ENCODE assay signal across 32 mouse cellular contexts in the genomic region with DNA sequence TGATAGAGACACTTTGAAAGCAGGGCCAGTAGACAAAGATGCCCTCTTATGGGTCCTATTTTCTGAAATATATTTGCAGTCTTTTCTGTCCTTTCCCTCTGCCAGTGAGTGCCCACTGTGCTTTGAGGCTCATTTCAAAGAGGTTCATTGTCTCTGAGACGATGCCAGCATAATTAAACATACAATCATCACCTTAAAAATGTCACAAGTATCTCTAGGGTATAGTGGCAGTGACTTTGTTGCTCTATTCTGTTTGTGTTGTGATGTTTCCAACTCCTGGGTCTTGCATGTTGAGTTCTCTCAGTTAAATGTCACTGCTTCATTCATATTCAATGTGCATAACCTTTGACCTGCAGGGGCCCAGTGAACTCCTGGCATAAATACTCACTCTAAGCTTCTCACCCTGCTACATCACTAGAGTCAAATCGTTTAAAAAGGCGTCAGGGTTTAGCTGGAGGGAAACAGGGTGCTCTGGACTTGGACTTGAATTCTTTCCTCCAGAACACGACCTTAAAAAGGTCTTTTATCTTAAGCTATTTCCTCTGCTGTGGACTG.
DNase-seq lines count a peak whose midpoint lies in the region; ATAC-seq and TF ChIP-seq lines count a peak whose summit lies in the region.
"Had no signal": no experiment of that assay in that cellular context is flagged by ENCODE, and none has a peak within 500 bp of the region (broad histone marks: within the 10 kb centered on the region; RNA-seq: fewer than 3 reads in every experiment).

No protein-coding gene starts in this region.

- H3K27me3 ChIP-seq in forebrain, embryonic 10.5 days (ENCODE audit: poor library complexity, severe bottlenecking) = no peaks in the 10 kb centered on the region
- H3K27me3 ChIP-seq in forebrain, embryonic 11.5 days (ENCODE audit: control insufficient read depth, insufficient read depth, low read length) = no peaks in the 10 kb centered on the region
- no peaks in the 10 kb centered on the region for H3K27me3 ChIP-seq in heart, embryonic 14.5 days (ENCODE audit: control insufficient read depth, insufficient read depth, low read length)
- H3K27me3 ChIP-seq in neural tube, embryonic 15.5 days (replicated peaks) = no peaks in the 10 kb centered on the region
- no peaks in the 10 kb centered on the region for H3K27me3 ChIP-seq in thymus, adult 2 months (ENCODE audit: control insufficient read depth, insufficient read depth, low read length)
- H3K27me3 ChIP-seq: embryonic facial prominence, embryonic 15.5 days; forebrain, embryonic 15.5 days; hindbrain, embryonic 13.5 days; kidney, embryonic 15.5 days; liver, embryonic 15.5 days; midbrain, embryonic 12.5 days had no signal

- TF ChIP-seq CTCF in thymus, adult 2 months (IDR thresholded peaks at IDR 0.05; ENCODE audit: borderline replicate concordance, control insufficient read depth, extremely low read depth, insufficient read depth, low read length, poor library complexity) = no peak

- H3K27ac ChIP-seq in forebrain, embryonic 10.5 days = peak overlapping the region; percentile 4
- H3K27ac ChIP-seq in forebrain, embryonic 11.5 days (ENCODE audit: low read depth, low read length) = no peak overlapping the region
- peak overlapping the region; percentile 43 to 46; a peak in 2 of 4 replicates for H3K27ac ChIP-seq in heart, embryonic 14.5 days (replicated peaks in 1 of 2; ENCODE audit: control insufficient read depth in 1 of 2, insufficient read depth in 1 of 2, low read depth in 2 of 2, low read length in 2 of 2)
- H3K27ac ChIP-seq in neural tube, embryonic 15.5 days (replicated peaks) = 0 out of 2 replicates have a peak overlapping the region, but pooled peaks have one; percentile 37
- no peak overlapping the region for H3K27ac ChIP-seq in thymus, adult 2 months (ENCODE audit: control insufficient read depth, insufficient read depth, low read length)
- H3K27ac ChIP-seq: embryonic facial prominence, embryonic 10.5 days; embryonic facial prominence, embryonic 15.5 days; forebrain, embryonic 15.5 days; gastrocnemius, adult 2 months; heart, embryonic 10.5 days; hindbrain, embryonic 13.5 days; kidney, embryonic 15.5 days; liver, embryonic 15.5 days; midbrain, embryonic 12.5 days; stomach, postnatal 0 days had no signal

- peaks cover 15% of the 10 kb centered on the region for H3K4me1 ChIP-seq in forebrain, embryonic 10.5 days
- H3K4me1 ChIP-seq in forebrain, embryonic 11.5 days (replicated peaks; ENCODE audit: control insufficient read depth, insufficient read depth, low read length) = peaks cover 1% of the 10 kb centered on the region; the same call in 1 of the 2 replicates
- 0 out of 4 replicates have a peak, but pooled peaks cover 0 to 6% of the 10 kb centered on the region in 2 experiments for H3K4me1 ChIP-seq in heart, embryonic 14.5 days (ENCODE audit: control insufficient read depth in 2 of 2, insufficient read depth in 2 of 2, low read length in 2 of 2)
- H3K4me1 ChIP-seq in neural tube, embryonic 15.5 days = peaks cover 8% of the 10 kb centered on the region; the same call in 1 of the 2 replicates
- H3K4me1 ChIP-seq in thymus, adult 2 months (replicated peaks; ENCODE audit: control insufficient read depth, insufficient read depth, low read length) = no peaks in the 10 kb centered on the region
- H3K4me1 ChIP-seq: embryonic facial prominence, embryonic 15.5 days; heart, embryonic 10.5 days; kidney, embryonic 15.5 days; liver, embryonic 15.5 days had no signal

- no peak for TF ChIP-seq POLR2A in thymus, adult 2 months (IDR thresholded peaks at IDR 0.05; ENCODE audit: control insufficient read depth, extremely low read depth, insufficient read depth, low read length, poor library complexity)

- no peaks in the 10 kb centered on the region for H3K9me3 ChIP-seq in forebrain, embryonic 10.5 days
- no peaks in the 10 kb centered on the region for H3K9me3 ChIP-seq in forebrain, embryonic 11.5 days (ENCODE audit: control insufficient read depth, low read length)
- no peaks in the 10 kb centered on the region for H3K9me3 ChIP-seq in heart, embryonic 14.5 days (ENCODE audit: control insufficient read depth, low read length)
- H3K9me3 ChIP-seq in neural tube, embryonic 15.5 days (replicated peaks) = no peaks in the 10 kb centered on the region
- H3K9me3 ChIP-seq: embryonic facial prominence, embryonic 10.5 days; embryonic facial prominence, embryonic 15.5 days; forebrain, embryonic 15.5 days; heart, embryonic 10.5 days; hindbrain, embryonic 13.5 days; kidney, embryonic 15.5 days; liver, embryonic 15.5 days; midbrain, embryonic 12.5 days had no signal

- ATAC-seq in forebrain, embryonic 11.5 days (replicated peaks; ENCODE audit: low FRiP score) = no peak
- no peak for ATAC-seq in heart, embryonic 14.5 days (ENCODE audit: insufficient number of reproducible peaks, insufficient read depth, low FRiP score, low read depth)
- no peak for ATAC-seq in neural tube, embryonic 15.5 days (ENCODE audit: low FRiP score)
- ATAC-seq: forebrain, embryonic 15.5 days; inflammation-experienced regulatory T-cells, adult 6 months had no signal

- 23% methylated on average over 4 of the region's 4 CpGs for WGBS in forebrain, embryonic 10.5 days
- WGBS in forebrain, embryonic 11.5 days = 10% methylated on average over 4 of the region's 4 CpGs
- 20% methylated on average over 4 of the region's 4 CpGs for WGBS in heart, embryonic 14.5 days
- WGBS in neural tube, embryonic 15.5 days = 10% methylated on average over 4 of the region's 4 CpGs
- WGBS in thymus, adult 2 months = 48% methylated on average over 4 of the region's 4 CpGs

- H3K4me3 ChIP-seq in forebrain, embryonic 10.5 days = no peak overlapping the region
- no peak overlapping the region for H3K4me3 ChIP-seq in forebrain, embryonic 11.5 days (ENCODE audit: low read depth, low read length)
- no peak overlapping the region for H3K4me3 ChIP-seq in heart, embryonic 14.5 days (ENCODE audit: control insufficient read depth in 1 of 2, insufficient read depth in 1 of 2, low read depth in 1 of 2, low read length in 2 of 2)
- H3K4me3 ChIP-seq in neural tube, embryonic 15.5 days (replicated peaks) = no peak overlapping the region
- no peak overlapping the region for H3K4me3 ChIP-seq in thymus, adult 2 months (ENCODE audit: control insufficient read depth, insufficient read depth, low read length)
- H3K4me3 ChIP-seq: embryonic facial prominence, embryonic 10.5 days; embryonic facial prominence, embryonic 15.5 days; forebrain, embryonic 15.5 days; gastrocnemius, adult 2 months; heart, embryonic 10.5 days; hindbrain, embryonic 13.5 days; kidney, embryonic 15.5 days; liver, embryonic 15.5 days; midbrain, embryonic 12.5 days had no signal

- no peak overlapping the region for H3K9ac ChIP-seq in forebrain, embryonic 11.5 days (ENCODE audit: low read length)
- H3K9ac ChIP-seq in heart, embryonic 14.5 days (ENCODE audit: low read length) = no peak overlapping the region
- H3K9ac ChIP-seq in neural tube, embryonic 15.5 days (replicated peaks) = no peak overlapping the region
- H3K9ac ChIP-seq: embryonic facial prominence, embryonic 15.5 days; forebrain, embryonic 15.5 days; hindbrain, embryonic 13.5 days; kidney, embryonic 15.5 days; liver, embryonic 15.5 days; lung, embryonic 14.5 days; midbrain, embryonic 12.5 days had no signal

- DNase-seq in forebrain, embryonic 10.5 days (ENCODE audit: extremely low spot score, low spot score) = no peak
- no peak for DNase-seq in forebrain, embryonic 11.5 days (ENCODE audit: low spot score)
- no peak for DNase-seq in heart, postnatal 10 days
- DNase-seq in neural tube, embryonic 10.5 days (ENCODE audit: extremely low spot score, low spot score) = no peak
- peak; percentile 41 for DNase-seq in mesoderm, embryonic 11.5 days (ENCODE audit: low read depth, low spot score)
- no peak for DNase-seq in thymus, adult 2 months
- DNase-seq: adrenal gland, adult 8-10 months; cerebellum, adult 11 months; cerebellum, adult 9-10 months; cerebellum, postnatal 36 days; gastrocnemius, adult 2 months; heart, postnatal 14 days; kidney, adult 11 months; kidney, postnatal 25 days; liver; lung, embryonic 14.5 days; lung, postnatal 14 days; right cerebral cortex, postnatal 4 days; thymus, adult 18-20 months had no signal

- intact Hi-C loops in heart, postnatal 10 days (cut with DNase I) = no loop called here

- H3K36me3 ChIP-seq in forebrain, embryonic 10.5 days (replicated peaks) = no peaks in the 10 kb centered on the region
- no peaks in the 10 kb centered on the region for H3K36me3 ChIP-seq in forebrain, embryonic 11.5 days (ENCODE audit: control insufficient read depth, insufficient read depth, low read length)
- no peaks in the 10 kb centered on the region for H3K36me3 ChIP-seq in heart, embryonic 14.5 days (ENCODE audit: control insufficient read depth, insufficient read depth, low read length)
- no peaks in the 10 kb centered on the region for H3K36me3 ChIP-seq in neural tube, embryonic 15.5 days
- no peaks in the 10 kb centered on the region for H3K36me3 ChIP-seq in thymus, adult 2 months (ENCODE audit: control insufficient read depth, insufficient read depth, low read length)
- H3K36me3 ChIP-seq: embryonic facial prominence, embryonic 10.5 days; embryonic facial prominence, embryonic 15.5 days; forebrain, embryonic 15.5 days; G1E; heart, embryonic 10.5 days; hindbrain, embryonic 13.5 days; kidney, embryonic 15.5 days; liver, embryonic 15.5 days; midbrain, embryonic 12.5 days had no signal

- no peak overlapping the region for H3K4me2 ChIP-seq in forebrain, embryonic 11.5 days (ENCODE audit: low read depth, low read length, severe bottlenecking)
- H3K4me2 ChIP-seq in heart, embryonic 14.5 days (ENCODE audit: low read length) = no peak overlapping the region
- H3K4me2 ChIP-seq in neural tube, embryonic 15.5 days = no peak overlapping the region
- H3K4me2 ChIP-seq: embryonic facial prominence, embryonic 15.5 days; forebrain, embryonic 15.5 days; hindbrain, embryonic 13.5 days; kidney, embryonic 15.5 days; liver, embryonic 15.5 days; lung, embryonic 14.5 days; midbrain, embryonic 12.5 days had no signal

Comparison
In these comparisons a context has a peak if more than half of its experiments do, and no peak if none do; other contexts are left out.
1. H3K27ac ChIP-seq: peak in forebrain, embryonic 10.5 days (single experiment), heart, embryonic 14.5 days (2 of 2) and neural tube, embryonic 15.5 days (single experiment); none in forebrain, embryonic 11.5 days (single experiment) and thymus, adult 2 months (single experiment).